Mouse (Mus musculus) splenic B cell, adult 2 months (primary cell): ENCODE measurements around the gene Gm11027.

Source experiments
- DNase-seq: peaks from one replicate; pipeline ENCODE4 v3.0.0-alpha.2; 2011; ENCODE audit warnings: low read depth, low spot score
- H3K27me3 ChIP-seq: 2 replicates; pipeline ENCODE4 v1.6.1; 2012; ENCODE audit warnings: mild to moderate bottlenecking, low read length, moderate library complexity, mixed read lengths; ENCODE audit not compliant: control insufficient read depth, poor library complexity, insufficient read depth, severe bottlenecking
- H3K36me3 ChIP-seq: 2 replicates; pipeline ENCODE4 v1.6.1; 2012; ENCODE audit warnings: mild to moderate bottlenecking, low read length, moderate library complexity, mixed read lengths; ENCODE audit not compliant: control insufficient read depth, poor library complexity, insufficient read depth, severe bottlenecking

Gm11027 gene

DNA sequence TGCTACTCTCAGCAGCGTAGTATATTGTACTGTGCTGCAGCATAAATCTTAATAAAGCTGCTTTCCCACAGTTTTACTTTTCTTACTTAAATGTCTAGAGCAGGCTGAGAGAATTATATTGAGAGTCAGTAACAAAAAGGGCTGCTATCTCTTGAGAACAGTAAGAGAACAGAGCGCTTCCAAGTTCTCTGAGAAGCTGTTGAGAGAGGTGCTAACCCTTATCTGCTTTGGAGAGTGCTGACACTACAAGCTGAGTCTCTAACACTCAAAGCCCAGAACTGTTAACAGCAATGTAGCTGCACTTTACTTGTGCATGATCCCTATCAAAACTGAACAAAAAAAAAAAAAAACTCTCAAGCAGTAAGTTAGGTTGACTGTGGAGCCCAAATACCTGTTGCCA lies 9.9 kb upstream of the Gm11027 start:
- no peak for DNase-seq
- no peaks in the 10 kb centered on the region for H3K27me3 ChIP-seq
- H3K36me3 ChIP-seq, result no peaks in the 10 kb centered on the region

DNA sequence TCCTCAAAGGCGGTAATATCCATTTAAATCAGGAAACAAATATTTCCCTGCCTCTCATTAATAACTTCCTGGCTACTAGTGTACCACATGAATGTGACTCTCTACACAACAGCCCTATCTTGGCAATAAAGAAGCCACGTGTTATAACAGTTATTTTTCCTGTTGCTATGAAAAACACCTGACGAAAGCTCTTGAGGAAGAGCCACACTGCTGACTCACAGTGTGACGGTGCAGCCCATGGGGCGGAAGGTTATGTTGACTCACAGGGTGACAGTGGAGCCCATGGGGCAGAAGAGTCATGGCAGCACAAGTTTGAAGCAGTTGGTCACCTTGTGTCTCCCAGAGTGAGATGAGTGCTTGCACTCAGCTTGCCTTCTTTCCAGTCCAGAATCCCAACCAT lies 5.7 kb upstream of the Gm11027 start:
- no peak for DNase-seq
- Histone ChIP-seq H3K36me3 (no peaks in the 10 kb centered on the region), H3K27me3 (no peaks in the 10 kb centered on the region)

DNA sequence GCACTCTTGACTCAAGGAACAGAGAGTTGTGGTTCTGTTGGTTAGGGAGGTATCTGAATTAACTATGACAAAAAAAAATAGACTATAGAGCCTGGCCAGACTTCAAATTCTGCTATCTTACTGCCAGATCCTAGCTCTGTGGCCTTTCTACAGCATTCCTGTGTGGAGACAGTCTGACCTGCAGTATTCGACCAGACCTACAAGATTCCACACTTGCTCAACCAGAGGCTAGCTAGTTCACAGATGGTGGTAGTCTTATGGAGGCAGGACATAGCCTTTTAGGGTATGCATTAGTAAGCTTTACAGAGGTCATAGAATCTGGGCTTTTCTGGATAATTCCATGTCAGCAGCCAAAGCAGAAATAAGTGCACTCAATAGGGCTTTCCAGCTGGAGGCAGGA lies 4.6 kb upstream of the Gm11027 start:
- H3K36me3 ChIP-seq, result no peaks in the 10 kb centered on the region
- H3K27me3 ChIP-seq, result no peaks in the 10 kb centered on the region
- DNase-seq, result no peak

DNA sequence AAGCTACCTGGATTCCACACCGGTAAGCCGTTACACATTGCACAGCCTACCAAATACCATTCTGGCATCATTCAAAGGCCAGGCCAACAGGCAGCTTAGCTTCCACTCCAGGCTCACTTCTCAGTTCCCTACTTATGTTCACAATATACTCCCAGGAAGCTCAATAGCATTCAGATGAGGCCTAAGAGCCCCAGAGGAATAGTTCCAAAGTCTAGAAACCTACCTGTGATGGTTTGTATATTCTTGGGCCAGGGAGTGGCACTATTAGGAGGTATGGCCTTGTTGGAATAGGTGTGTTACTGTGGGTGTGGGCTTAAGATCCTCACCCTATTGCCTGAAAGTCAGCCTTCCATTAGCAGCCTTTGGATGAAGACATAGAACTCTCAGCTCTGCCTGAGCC lies 4.1 kb upstream of the Gm11027 start:
- DNase-seq, result no peak
- H3K27me3 ChIP-seq, result no peaks in the 10 kb centered on the region
- H3K36me3 ChIP-seq, result no peaks in the 10 kb centered on the region

DNA sequence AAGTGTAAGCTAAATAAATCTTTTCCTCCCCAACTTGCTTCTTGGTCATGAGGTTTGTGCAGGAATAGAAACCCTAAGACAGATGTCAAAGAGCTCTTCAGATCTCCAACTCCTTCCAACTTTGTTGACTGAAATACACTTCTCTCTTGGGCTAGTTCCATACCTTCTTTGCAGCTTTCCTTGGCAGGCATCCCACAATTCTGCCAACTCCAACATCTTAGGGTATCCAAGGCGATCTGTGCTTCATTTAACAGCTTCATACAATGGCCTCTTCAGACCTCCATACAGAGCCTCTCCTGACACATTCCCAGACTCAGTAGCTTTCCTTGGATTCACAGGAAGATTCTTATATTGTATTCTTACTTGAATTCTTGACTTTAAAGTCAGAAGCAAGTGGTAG lies 1.5 kb upstream of the Gm11027 start:
- no peak for DNase-seq
- H3K27me3 ChIP-seq, result no peaks in the 10 kb centered on the region
- no peaks in the 10 kb centered on the region for H3K36me3 ChIP-seq

DNA sequence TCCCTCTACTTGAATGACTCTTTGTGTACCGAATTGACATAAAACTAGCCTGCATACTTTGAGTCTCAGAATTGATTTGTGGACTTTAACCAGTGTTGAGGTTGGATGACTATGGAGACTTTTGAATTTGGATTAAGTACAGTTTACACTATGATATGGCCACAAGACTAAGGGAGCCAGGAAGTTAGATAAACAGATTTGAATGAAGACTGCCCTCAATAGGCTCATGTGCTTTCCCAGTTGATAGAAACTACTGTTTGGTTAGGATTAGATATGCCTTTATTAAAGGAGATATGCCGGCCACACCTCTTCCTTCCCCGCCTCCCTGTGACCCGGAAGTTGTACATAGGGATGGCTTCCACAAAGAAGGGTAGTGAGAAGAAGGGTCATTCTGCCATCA lies 445 bp downstream of the Gm11027 start:
- H3K36me3 ChIP-seq, result no peaks in the 10 kb centered on the region
- DNase-seq, result no peak
- H3K27me3 ChIP-seq, result no peaks in the 10 kb centered on the region

DNA sequence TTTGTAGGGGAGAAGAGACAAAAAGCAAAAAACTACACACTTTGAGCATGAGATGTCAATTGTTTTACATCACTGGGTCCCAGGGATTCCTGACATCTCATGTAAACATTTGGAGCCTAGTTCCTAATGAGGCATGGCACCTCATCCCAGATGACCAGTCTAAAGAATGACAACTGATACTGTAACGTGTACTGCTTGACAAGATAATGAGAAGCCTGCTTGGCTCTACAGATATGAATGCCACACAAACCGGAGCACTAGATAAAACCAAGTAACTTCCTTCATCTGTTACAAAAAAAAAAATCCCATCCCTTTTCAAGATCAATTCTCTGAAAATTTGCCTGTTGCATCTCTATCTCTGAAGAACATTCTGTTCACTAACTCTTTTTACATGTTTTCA lies 1.8 kb downstream of the Gm11027 start:
- DNase-seq, result no peak
- H3K27me3 ChIP-seq, result no peaks in the 10 kb centered on the region
- H3K36me3 ChIP-seq, result no peaks in the 10 kb centered on the region

DNA sequence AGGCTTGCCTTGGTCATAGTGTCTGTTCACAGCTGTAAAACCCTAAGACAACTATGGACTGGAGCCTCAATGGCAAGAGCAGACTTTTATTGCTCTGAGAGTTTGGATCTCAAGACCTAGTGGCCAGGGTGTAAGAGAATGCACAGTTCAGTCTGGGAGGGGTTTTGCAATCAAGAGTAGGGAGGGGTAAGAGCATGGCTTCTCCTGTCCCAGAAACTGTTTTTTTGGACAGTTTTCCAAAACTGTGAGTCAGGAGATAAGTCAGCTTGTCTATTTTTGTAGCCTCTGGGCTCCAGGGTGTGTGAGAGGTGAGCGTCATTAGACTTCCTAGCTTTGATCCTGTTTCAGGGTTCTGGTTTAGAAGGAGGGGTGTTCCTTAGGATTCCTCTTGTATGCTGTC lies 3.4 kb downstream of the Gm11027 start:
- H3K27me3 ChIP-seq, result no peaks in the 10 kb centered on the region
- H3K36me3 ChIP-seq, result no peaks in the 10 kb centered on the region
- no peak for DNase-seq

DNA sequence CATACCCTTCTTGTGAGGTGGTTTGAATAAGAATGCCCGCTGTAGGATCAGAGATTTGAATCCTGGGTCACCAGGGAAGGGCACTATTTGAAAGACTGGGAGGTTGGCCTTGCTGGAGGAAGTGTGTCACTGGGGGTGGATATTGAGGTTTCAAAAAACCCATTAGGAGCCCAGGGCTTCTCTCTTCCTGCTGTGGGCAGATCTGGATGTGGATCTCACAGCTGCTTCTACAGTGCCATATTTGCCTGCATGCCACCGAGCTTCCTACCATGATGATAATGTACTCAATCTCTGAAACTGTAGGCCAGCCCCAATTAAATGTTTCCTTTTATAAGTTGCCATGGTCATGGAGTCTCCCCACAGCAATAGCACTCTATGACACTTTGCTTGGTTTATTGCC lies 4.0 kb downstream of the Gm11027 start:
- Histone ChIP-seq H3K27me3 (no peaks in the 10 kb centered on the region), H3K36me3 (no peaks in the 10 kb centered on the region)
- no peak for DNase-seq

DNA sequence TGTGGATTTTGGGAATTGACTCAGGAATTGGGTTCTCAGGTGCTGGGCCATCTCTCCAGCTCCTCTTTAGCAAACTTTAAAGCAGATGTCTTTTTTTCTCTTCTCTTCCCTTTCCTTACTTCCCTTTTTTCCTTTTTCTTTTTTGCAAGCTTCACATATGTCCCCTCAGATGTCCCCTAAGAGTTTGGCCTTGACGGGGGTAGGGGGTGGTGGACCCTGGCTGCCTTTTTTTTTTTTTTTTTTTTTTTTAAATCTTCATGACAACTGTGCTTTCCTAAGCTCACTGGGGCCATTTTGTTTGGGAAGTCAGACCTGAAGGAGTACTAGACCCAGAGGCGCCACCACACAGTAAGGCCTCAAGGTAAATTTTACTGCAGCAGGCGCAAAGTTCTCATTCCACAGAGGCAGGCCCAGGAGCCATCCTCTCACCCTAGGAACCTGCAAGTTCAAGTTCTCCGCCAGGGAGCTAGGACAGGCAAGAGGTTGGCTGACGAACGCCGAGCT lies 5.0 kb downstream of the Gm11027 start:
- Histone ChIP-seq H3K36me3 (no peaks in the 10 kb centered on the region), H3K27me3 (no peaks in the 10 kb centered on the region)
- no peak for DNase-seq

DNA sequence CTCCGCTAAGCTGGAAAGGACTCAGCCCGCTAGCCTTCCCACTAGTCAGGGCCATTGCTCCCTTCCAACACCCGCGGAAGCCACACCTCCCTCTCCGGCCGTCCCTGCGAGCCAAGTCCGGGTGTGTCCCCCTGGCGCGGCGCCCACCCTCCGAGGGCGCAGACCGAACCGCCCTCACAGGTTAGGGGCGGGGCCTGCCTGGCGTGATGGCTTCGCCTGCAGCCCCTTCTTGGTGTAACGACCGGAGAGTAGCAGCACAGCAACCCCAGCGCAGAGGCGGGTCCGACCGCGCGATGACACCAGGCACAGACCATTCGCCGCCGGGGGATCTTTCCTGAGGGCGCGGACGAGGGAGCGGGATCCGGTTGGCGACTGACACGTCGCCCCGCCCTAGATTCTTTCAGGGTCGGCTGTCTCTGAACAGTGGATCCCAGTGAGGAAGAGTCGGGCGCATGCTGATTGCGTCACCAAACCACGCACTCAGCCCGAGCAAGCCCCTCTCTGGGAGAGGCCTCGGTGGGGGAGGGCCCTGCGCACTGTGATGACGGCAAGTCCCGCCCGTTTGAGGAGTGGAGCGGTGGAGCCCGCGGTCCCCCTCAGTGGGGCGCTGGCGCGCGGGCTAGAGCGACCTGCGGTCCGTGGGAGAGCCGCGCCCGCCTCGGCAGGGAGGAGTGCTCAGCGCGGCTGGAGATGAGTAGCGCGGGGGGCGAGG lies 5.6 kb downstream of the Gm11027 start, which contains the start of gene Esyt2:
Gene Esyt2, plus strand, starts transcription at position 544 of the 712 bp plus-strand sequence.
- DNase-seq, result peak; percentile 98
- Histone ChIP-seq H3K36me3 (no peaks in the 10 kb centered on the region), H3K27me3 (no peaks in the 10 kb centered on the region)

DNA sequence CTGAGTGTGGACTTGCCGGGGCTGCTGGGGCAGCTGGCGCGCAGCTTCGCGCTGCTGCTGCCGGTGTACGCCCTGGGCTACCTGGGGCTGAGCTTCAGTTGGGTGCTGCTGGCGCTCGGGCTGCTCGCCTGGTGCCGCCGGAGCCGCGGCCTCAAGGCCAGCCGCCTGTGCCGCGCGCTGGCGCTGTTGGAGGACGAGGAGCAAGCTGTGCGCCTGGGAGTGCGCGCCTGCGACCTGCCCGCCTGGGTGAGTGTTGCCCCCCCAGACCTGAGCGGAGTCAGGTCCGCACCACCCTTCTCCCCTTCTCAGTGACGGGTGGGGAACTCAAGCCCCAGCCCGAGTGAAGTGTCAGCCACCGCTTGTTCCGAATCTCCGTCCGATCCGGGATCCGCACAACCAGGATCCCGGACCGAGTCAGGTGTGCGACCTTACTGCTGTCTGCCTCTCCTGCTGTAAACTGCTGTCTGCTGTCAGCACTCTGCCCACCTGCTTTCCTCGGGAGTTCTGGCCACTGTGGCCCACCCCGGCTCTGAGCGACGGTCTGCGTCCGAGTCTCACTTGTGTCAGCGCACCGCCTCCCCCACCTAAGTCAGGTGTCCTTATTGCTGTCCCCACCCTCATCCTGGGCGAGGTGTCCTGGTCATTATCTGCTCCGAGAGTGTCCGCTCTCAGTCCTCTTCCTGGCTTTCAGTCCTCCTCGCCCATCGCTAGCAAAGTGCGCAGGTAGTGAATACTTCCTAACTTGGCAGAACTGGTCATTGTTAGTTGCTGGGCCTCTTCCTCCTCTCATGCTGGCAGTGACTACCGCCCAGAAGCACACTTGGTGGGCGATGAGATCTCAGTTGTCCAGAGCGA lies 6.5 kb downstream of the Gm11027 start:
- H3K27me3 ChIP-seq, result no peaks in the 10 kb centered on the region
- H3K36me3 ChIP-seq, result no peaks in the 10 kb centered on the region
- DNase-seq, result peak; percentile 37

DNA sequence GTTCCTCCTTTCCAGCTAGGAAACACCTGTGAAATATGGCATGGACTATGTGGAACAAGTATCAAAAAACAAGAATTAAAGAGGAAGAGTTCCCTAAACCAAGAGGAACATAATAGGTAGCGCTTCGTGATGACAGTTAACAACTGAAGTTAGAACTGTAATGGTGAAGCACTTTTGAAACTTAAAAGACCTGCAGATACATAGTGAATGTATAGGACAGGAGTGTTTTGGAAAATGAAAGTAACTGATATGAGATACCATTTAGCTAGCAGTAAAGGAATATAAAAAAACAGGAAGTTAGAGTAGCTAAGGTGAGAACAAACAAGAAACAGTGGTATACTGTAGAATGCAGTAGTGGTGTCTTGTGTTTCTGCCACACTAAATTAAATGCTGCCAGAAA lies 7.7 kb downstream of the Gm11027 start:
- peak; percentile 46 for DNase-seq
- H3K36me3 ChIP-seq, result no peaks in the 10 kb centered on the region
- H3K27me3 ChIP-seq, result no peaks in the 10 kb centered on the region

DNA sequence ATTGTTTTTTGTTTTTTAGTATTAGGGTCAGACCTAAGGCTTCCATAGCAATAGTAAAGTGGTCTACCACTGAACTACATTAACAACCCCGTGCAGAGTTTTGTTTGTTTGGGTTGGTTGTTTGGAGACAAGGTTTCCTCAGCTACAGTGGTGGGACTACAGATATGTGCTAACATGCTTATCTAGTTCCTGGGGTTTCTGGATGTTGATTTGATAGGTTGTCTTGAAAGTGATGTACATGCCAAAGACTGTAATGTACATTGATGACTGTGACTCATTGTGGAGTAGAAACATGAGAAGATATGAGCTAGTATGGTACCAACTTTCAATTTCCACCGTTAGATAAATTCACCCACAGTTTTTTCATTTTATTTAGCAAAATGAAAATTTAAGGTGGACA lies 8.3 kb downstream of the Gm11027 start:
- no peaks in the 10 kb centered on the region for H3K36me3 ChIP-seq
- no peaks in the 10 kb centered on the region for H3K27me3 ChIP-seq
- DNase-seq, result no peak

DNA sequence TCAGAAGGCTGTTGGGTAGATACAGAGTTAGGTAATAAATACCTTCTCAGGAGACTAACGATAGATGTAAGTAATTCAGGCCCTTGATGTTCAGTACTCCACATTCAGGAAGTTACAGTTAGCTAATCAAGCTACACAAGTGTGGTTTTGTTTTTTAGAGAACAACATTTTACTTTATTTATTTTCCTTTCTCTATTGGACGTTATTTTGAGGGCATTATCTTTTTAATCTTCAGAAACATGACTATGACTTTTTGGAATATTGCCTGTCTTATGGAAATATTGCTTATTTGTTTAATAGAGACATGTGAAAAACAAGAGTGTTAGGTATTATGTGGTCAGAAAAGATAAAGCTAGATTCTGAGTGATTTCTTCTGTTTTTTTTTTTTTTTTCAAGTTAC lies 18.0 kb downstream of the Gm11027 start:
- H3K36me3 ChIP-seq, result no peaks in the 10 kb centered on the region
- H3K27me3 ChIP-seq, result no peaks in the 10 kb centered on the region
- no peak for DNase-seq
